ENCODE assay signal across 21 mouse cellular contexts in genomic region chr15:102521480-102521879, GRCm38 (mm10). TPM values are rescaled to one million over a fixed set of nuclear protein-coding genes. Genes with fewer than 3 reads are reported as not detected.
"Had no signal": no experiment of that assay in that cellular context is flagged by ENCODE, and none has a peak within 500 bp of the region (broad histone marks: within the 10 kb centered on the region; RNA-seq: fewer than 3 reads in every experiment).

No protein-coding gene starts in this region.

- H3K27ac ChIP-seq: left cerebral cortex, adult 2 months; limb, embryonic 10.5 days; liver, embryonic 14.5 days; midbrain, embryonic 13.5 days; neural tube, embryonic 15.5 days had no signal

- H3K4me2 ChIP-seq: midbrain, embryonic 13.5 days; neural tube, embryonic 15.5 days had no signal

- ATAC-seq: lung, postnatal 0 days; midbrain, embryonic 13.5 days had no signal

- H3K9ac ChIP-seq: liver, embryonic 14.5 days; midbrain, embryonic 13.5 days; neural tube, embryonic 15.5 days had no signal

- H3K27me3 ChIP-seq: midbrain, embryonic 13.5 days; neural tube, embryonic 15.5 days had no signal

- H3K4me3 ChIP-seq: left cerebral cortex, adult 2 months; limb, embryonic 10.5 days; midbrain, embryonic 13.5 days; myocyte; neural tube, embryonic 15.5 days had no signal

- H3K9me3 ChIP-seq: limb, embryonic 10.5 days; midbrain, embryonic 13.5 days; neural tube, embryonic 15.5 days had no signal

- DNase-seq: kidney, adult 8-10 months; kidney, postnatal 25 days; lung, adult 2 months; lung, postnatal 36 days; right cerebral cortex, adult 18-20 months; right cerebral cortex, postnatal 25 days; thymus, postnatal 36 days had no signal

RNA-seq across cellular contexts. Expression of gene Gm10337, which starts 18.0 kb away (rescaled TPM):
- total RNA-seq: layer of hippocampus, postnatal 25 days; left cerebral cortex, adult 2 months; left cerebral cortex, postnatal 14 days; megakaryocyte-erythroid progenitor cell, adult 5-6 weeks had no signal
- polyA plus RNA-seq: limb, embryonic 14.5 days; liver, embryonic 14.5 days; lung, adult 2 months; lung, postnatal 0 days; myocyte; small intestine, adult 2 months; stomach, embryonic 16.5 days; thymus, postnatal 0 days had no signal
